Mouse (Mus musculus): ENCODE measurements around the gene Sept9.

DNA sequence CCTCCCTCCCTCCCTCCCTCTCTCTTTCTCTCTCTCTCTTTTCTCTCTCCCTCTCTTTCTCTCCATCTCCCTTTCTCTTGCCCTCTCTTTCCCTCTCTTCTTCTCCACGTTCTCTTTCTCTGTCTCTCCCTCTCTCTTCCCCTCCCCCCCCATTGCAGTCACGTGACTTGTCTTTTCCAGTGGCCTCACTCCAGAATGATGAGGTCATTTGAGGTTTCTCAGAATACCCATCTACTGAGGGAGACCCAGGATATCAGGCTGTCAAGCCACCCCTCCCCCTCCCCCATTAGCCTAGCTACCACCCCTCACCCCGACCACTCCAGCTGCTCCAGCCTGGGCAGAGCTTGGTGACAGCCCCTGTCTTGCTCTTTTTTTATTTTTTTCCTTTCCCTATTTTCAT lies 16.2 kb upstream of the Sept9 start:
- no peak for TF ChIP-seq CTCF (IDR thresholded peaks at IDR 0.05)
- no peak for TF ChIP-seq EP300 (IDR thresholded peaks at IDR 0.05)
